Mouse (Mus musculus) embryonic facial prominence, embryonic 15.5 days (tissue): ENCODE data around the gene Gm42791. TPM values are rescaled to one million over a fixed set of nuclear protein-coding genes. Genes with fewer than 3 reads are reported as not detected.

ENCODE experiments used
- ATAC-seq: fragments of 200-750 bp; cut with Nextera tagmentation; 2 replicates; pipeline ENCODE4 v1.8.0; 2017; ENCODE audit warnings: low read depth, moderate TSS enrichment; ENCODE audit not compliant: insufficient number of reproducible peaks, low FRiP score, low TSS enrichment
- H3K27ac ChIP-seq: fragments of 300-500 bp; sonication (generic); replicated peaks from 2 replicates; pipeline ENCODE4 v1.5.1; 2015; ENCODE audit warnings: mild to moderate bottlenecking, inconsistent platforms
- H3K27me3 ChIP-seq: fragments of 300-500 bp; sonication (generic); 2 replicates; pipeline ENCODE4 v1.6.1; 2015; ENCODE audit warnings: inconsistent platforms
- H3K36me3 ChIP-seq: fragments of 300-500 bp; sonication (generic); 2 replicates; pipeline ENCODE4 v1.6.1; 2015; ENCODE audit warnings: mild to moderate bottlenecking, inconsistent platforms
- H3K4me1 ChIP-seq: fragments of 300-500 bp; sonication (generic); 2 replicates; pipeline ENCODE4 v1.6.1; 2015; ENCODE audit warnings: inconsistent platforms
- H3K4me2 ChIP-seq: fragments of 300-500 bp; sonication (generic); replicated peaks from 2 replicates; pipeline ENCODE4 v1.6.1; 2015; ENCODE audit warnings: mild to moderate bottlenecking, inconsistent platforms
- H3K4me3 ChIP-seq: fragments of 300-500 bp; sonication (generic); replicated peaks from 2 replicates; pipeline ENCODE4 v1.5.1; 2015; ENCODE audit warnings: mild to moderate bottlenecking, inconsistent platforms
- H3K9ac ChIP-seq: fragments of 300-500 bp; sonication (generic); 2 replicates; pipeline ENCODE4 v1.6.1; 2015; ENCODE audit warnings: inconsistent platforms
- H3K9me3 ChIP-seq: fragments of 300-500 bp; sonication (generic); replicated peaks from 2 replicates; pipeline ENCODE4 v1.6.1; 2016; ENCODE audit warnings: inconsistent platforms
- WGBS: fragments of 180-500 bp; shearing (Covaris S2); methylation state at CpG from one replicate; pipeline ENCODE4 v1.1.7; 2015; 5-methylcytosine and 5-hydroxymethylcytosine counted together
- polyA plus RNA-seq: library from polyadenylated mRNA; unstranded; fragments of >200 nt; fragmentation: Nextera tagmentation; extraction: Ambion mirVana; gene quantifications from 2 replicates; pipeline ENCODE4 v1.2.1, GENCODE M21; 2015

The Gm42791 gene
- polyA plus RNA-seq, 1 experiment from 2014 or later = 1.6 TPM

DNA sequence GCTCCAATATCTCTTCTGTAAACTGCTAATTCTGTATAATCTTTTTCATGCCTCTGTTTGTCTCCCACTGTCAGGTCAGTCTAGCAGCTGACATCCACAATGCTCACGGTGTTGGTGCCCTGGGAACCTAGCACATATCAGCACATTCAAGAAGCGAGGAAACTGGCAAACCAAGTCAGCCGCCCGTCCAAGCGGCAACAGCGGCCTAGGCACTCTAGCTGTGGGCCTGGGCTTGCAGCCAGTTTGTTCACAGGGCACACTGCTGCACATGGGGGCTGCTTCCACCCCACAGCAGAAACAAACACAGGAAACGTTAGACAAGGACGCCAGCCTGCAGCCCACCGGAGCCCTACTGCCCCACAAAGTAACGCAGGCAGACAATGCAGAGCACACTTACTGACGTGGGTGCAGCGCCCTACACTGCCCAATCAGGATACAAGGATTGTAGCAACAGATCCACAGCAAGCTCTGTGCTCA lies 97.0 kb downstream of the Gm42791 start:
- H3K36me3 ChIP-seq = peaks cover 15% of the 10 kb centered on the region
- H3K27ac ChIP-seq = no peak overlapping the region
- H3K9ac ChIP-seq = no peak overlapping the region
- H3K4me2 ChIP-seq = no peak overlapping the region
- no peaks in the 10 kb centered on the region for H3K27me3 ChIP-seq
- H3K9me3 ChIP-seq = no peaks in the 10 kb centered on the region
- no peak for ATAC-seq
- H3K4me1 ChIP-seq = 0 out of 2 replicates have a peak, but pooled peaks cover 4% of the 10 kb centered on the region
- H3K4me3 ChIP-seq = no peak overlapping the region
- 73% methylated on average over 12 of the region's 12 CpGs for WGBS

DNA sequence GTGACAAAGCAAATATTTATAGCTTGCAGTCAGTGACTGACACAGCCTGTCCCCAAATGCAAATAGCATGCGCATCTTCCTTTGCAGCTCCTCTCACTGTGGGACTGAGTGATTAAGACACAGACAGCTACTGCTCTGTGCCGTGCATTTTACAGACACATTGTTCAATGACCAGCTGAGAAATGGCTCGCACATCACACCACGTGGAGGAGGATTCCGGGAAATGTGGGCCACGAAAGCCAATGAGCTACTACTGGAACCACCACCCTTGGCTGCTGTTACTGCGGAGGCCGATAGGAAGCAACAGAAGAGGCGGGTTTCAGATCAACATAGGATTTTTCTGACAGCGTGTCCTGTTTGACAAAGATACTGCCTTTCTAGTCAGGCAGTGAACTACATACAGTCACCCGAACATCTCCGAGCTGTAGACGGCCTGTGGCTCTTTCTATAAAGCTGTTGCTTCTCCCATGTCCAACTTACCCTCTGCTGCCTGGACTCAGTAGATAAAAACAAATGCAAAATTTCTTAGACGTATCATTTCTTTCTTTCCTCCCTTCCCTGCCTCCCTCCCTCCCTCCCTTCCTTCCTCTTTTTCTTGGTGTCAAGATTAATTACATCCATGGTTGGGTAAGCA lies 97.8 kb downstream of the Gm42791 start:
- 73% methylated on average over 14 of the region's 14 CpGs for WGBS
- ATAC-seq = no peak
- H3K4me3 ChIP-seq = no peak overlapping the region
- H3K4me1 ChIP-seq = 0 out of 2 replicates have a peak, but pooled peaks cover 4% of the 10 kb centered on the region
- peaks cover 23% of the 10 kb centered on the region for H3K36me3 ChIP-seq
- no peak overlapping the region for H3K27ac ChIP-seq
- no peaks in the 10 kb centered on the region for H3K27me3 ChIP-seq
- H3K9ac ChIP-seq = no peak overlapping the region
- no peak overlapping the region for H3K4me2 ChIP-seq
- H3K9me3 ChIP-seq = no peaks in the 10 kb centered on the region

DNA sequence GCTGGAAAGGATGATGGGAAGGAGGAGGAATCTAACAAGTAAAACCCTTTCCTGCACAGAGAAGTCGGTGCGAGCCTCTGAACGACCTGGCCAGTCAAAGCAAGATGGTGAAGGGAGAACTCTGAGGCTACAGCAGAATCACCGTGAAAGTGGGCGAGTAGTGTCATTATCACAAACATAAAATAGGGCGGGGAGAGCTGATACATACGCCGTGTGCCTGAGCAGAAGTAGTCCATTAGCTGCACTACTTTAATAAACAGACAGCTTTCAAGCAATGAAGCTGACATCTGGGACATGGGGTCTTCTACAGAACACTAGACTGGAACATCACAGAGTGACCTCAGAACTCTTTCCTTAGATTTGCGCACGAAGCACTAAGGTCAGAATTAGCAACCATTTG lies 98.4 kb downstream of the Gm42791 start:
- no peaks in the 10 kb centered on the region for H3K27me3 ChIP-seq
- H3K4me1 ChIP-seq = 0 out of 2 replicates have a peak, but pooled peaks cover 4% of the 10 kb centered on the region
- WGBS = 86% methylated on average over 10 of the region's 10 CpGs
- H3K4me3 ChIP-seq = no peak overlapping the region
- no peak for ATAC-seq
- no peak overlapping the region for H3K27ac ChIP-seq
- H3K4me2 ChIP-seq = no peak overlapping the region
- no peaks in the 10 kb centered on the region for H3K9me3 ChIP-seq
- no peak overlapping the region for H3K9ac ChIP-seq
- peaks cover 30% of the 10 kb centered on the region for H3K36me3 ChIP-seq

DNA sequence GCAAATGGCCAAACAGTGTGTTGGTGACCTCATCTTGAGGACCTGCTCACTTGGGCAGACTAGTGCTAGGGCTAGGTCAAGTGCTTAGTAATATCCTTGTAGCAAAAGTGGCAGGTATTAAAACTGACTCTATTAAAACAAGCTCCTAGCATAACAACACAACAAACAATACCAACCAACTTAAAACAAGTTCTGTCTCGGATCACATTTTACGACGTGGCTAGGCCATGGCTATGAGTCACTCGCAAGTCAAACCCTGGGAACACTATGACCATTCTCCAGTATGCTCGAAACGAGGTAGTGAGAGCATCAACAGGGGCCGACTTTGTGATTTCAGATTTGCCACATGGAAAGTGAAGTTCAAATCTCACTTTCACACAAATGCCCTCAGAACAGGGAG lies 99.1 kb downstream of the Gm42791 start:
- Histone ChIP-seq H3K9ac (no peak overlapping the region), H3K27me3 (no peaks in the 10 kb centered on the region), H3K4me3 (no peak overlapping the region), H3K36me3 (peaks cover 35% of the 10 kb centered on the region), H3K27ac (no peak overlapping the region), H3K4me2 (no peak overlapping the region), H3K9me3 (no peaks in the 10 kb centered on the region), H3K4me1 (0 out of 2 replicates have a peak, but pooled peaks cover 4% of the 10 kb centered on the region)
- WGBS = 80% methylated on average over 7 of the region's 7 CpGs
- no peak for ATAC-seq

DNA sequence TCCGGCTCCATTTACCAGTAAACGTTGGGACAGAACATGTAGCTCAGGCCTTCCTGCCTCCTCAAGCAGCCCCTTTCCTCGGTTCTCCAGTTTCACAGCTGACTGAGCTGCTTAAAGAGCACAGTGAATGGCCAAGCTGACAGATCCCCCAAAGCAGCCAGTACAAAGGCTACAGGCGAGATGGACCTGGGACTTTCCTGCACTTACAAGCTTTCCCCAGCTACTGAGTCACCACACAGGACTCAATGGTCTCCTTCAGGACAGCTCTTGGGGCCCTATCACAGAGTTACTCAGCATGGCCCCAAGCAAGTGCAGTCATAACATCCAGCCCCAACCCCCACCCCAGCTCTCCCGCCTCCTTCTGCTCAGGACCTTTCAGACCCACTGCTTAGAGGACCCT lies 99.9 kb downstream of the Gm42791 start:
- Histone ChIP-seq H3K27me3 (no peaks in the 10 kb centered on the region), H3K4me1 (0 out of 2 replicates have a peak, but pooled peaks cover 4% of the 10 kb centered on the region), H3K36me3 (peaks cover 43% of the 10 kb centered on the region), H3K9ac (no peak overlapping the region), H3K9me3 (0 out of 2 replicates have a peak, but pooled peaks cover under 1% of the 10 kb centered on the region), H3K27ac (no peak overlapping the region), H3K4me2 (no peak overlapping the region), H3K4me3 (no peak overlapping the region)
- no peak for ATAC-seq
- WGBS = 46% methylated on average over 5 of the region's 5 CpGs

DNA sequence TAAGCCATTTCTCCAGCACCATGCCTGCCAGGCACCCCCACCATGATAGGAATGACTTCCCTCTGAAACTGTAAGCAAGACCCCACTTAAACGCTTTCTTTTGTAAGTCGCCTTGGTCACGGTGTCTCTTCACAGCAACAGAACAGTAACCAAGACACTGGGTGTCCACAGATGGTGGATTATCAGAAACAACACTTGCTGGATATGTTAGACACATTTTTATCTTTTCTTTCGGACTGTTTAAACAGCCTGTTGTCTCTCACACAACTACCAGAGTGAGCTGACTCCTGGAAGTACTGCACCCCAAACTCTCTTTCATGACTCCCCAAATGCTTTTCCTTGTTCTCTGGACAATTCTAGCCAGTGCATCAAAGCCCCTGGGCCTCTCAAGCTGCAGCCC lies 104.7 kb downstream of the Gm42791 start:
- Histone ChIP-seq H3K9ac (no peak overlapping the region), H3K36me3 (peaks cover 62% of the 10 kb centered on the region)

DNA sequence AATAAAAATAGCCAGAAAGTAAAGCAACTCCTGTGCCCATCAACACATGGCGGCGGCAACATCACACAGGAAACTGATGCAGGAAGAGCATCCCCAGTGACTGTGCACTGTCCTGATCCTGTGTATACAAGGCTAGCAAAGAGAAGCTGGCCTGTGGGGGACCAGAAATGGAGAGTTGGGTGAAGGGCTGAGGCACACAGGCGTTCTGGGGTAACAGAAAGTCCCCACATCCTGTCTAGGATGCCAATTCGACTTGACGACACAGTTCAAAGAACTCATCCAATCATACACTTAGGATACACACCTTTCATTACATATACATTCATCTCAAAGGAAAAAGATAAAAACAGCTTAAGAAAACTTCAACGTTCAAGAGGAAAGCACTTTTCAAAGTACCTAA lies 106.9 kb downstream of the Gm42791 start:
- Histone ChIP-seq H3K4me2 (no peak overlapping the region), H3K36me3 (peaks cover 57% of the 10 kb centered on the region), H3K9me3 (0 out of 2 replicates have a peak, but pooled peaks cover 3% of the 10 kb centered on the region), H3K4me1 (peaks cover 4% of the 10 kb centered on the region; the same call in 1 of the 2 replicates), H3K4me3 (no peak overlapping the region), H3K9ac (no peak overlapping the region), H3K27ac (no peak overlapping the region), H3K27me3 (no peaks in the 10 kb centered on the region)
- no peak for ATAC-seq
- WGBS = 92% methylated on average over 6 of the region's 6 CpGs

More for the DNA sequence above, 104.7 kb downstream of the Gm42791 start:
- Histone ChIP-seq H3K4me2 (no peak overlapping the region), H3K4me1 (0 out of 2 replicates have a peak, but pooled peaks cover 8% of the 10 kb centered on the region), H3K9me3 (0 out of 2 replicates have a peak, but pooled peaks cover 3% of the 10 kb centered on the region), H3K27me3 (no peaks in the 10 kb centered on the region), H3K4me3 (no peak overlapping the region), H3K27ac (no peak overlapping the region)
- WGBS = 98% methylated on average over 4 of the region's 4 CpGs
- no peak for ATAC-seq

DNA sequence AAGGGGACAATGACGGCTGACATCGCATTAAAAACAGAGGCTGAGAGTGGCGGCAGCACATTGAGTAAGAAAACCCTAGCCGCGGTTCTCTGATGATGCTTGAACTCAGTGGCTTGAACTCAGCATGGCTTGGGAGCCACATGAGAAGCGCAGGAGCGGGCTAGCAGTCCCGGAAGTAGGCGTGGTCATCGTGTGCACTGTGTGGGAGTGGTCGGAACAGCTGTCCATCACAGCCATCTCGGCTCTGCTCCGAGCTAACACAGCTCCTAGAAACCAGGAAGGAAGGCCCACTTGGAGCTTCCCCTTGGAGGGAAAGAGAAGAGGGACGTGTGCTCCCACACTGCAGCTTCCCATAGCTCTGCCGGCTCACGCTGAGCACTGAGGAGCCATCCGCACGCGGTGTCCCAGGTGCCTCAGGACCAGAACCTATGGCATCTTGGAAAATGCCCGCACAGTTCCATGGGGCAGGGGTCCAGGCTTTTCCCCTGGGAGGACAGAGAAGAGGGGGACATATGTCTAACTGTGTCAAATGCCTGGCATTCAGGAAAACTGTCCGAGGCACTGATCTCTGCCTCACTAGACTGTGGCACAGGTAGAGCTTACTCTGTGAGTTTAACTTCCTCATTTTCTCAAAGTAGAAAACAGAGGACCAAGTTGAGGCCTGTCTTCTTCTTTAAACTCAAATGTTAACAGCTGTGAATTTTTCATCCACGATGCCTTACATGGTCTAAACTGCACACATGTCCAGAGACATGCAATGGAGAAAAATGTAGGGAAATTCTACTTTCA lies 108.9 kb downstream of the Gm42791 start:
- ATAC-seq = peak; percentile 78; the same call in 1 of the 2 replicates
- Histone ChIP-seq H3K36me3 (peaks cover 45% of the 10 kb centered on the region), H3K4me3 (0 out of 2 replicates have a peak overlapping the region, but pooled peaks have one; percentile 6), H3K4me2 (peak overlapping the region; percentile 32), H3K9me3 (0 out of 2 replicates have a peak, but pooled peaks cover 3% of the 10 kb centered on the region), H3K9ac (no peak overlapping the region), H3K4me1 (peaks cover 4% of the 10 kb centered on the region; the same call in 1 of the 2 replicates), H3K27me3 (no peaks in the 10 kb centered on the region), H3K27ac (no peak overlapping the region)
- WGBS = 29% methylated on average over 22 of the region's 22 CpGs

DNA sequence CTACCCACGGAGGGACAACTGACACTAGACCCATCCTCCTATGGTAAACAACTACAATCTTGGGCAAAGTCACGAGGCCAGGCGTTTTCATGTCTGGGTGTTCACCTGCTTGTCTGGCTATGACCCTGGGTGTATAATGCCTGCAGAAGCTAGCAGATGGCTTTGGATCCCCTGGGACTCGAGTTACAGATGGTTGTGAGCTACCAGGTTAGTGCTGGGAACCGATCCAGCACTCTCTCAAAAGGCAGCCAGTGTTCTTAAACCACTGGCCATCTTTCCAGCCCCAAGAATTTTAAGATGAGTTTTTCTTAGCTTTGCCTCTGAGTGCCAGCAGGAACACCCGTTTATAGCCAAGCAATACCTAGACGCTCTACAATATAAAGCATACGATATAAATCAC lies 111.3 kb downstream of the Gm42791 start:
- Histone ChIP-seq H3K9me3 (no peaks in the 10 kb centered on the region), H3K4me1 (peaks cover 4% of the 10 kb centered on the region; the same call in 1 of the 2 replicates), H3K27me3 (no peaks in the 10 kb centered on the region), H3K9ac (no peak overlapping the region), H3K36me3 (peaks cover 48% of the 10 kb centered on the region; the same call in 1 of the 2 replicates), H3K4me3 (no peak overlapping the region), H3K27ac (no peak overlapping the region), H3K4me2 (no peak overlapping the region)
- WGBS = 74% methylated on average over 8 of the region's 8 CpGs
- no peak for ATAC-seq

DNA sequence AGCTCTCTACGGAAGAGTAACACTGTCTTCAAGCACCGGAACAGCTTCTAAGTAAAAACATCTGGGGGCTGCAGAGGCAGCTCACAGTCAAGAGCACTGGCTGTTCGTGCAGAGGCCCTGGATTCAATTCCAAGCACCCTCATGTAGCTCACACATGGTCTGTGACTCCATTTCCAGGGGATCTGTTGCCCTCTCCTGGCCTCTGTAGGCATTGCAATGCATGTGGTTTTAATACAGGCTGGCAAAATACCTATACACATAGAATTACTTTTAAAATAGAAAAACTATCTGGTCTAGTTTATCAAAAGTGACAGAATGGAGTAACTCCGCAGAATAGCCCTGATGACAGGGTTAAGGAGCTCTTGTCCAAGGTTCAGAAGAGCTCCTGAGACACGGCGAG lies 115.7 kb downstream of the Gm42791 start:
- H3K4me1 ChIP-seq = no peaks in the 10 kb centered on the region; the same call in 1 of the 2 replicates
- H3K4me3 ChIP-seq = no peak overlapping the region
- H3K4me2 ChIP-seq = no peak overlapping the region
- WGBS = 70% methylated on average over 6 of the region's 6 CpGs
- no peak overlapping the region for H3K27ac ChIP-seq
- no peak overlapping the region for H3K9ac ChIP-seq
- H3K27me3 ChIP-seq = no peaks in the 10 kb centered on the region
- ATAC-seq = no peak
- H3K9me3 ChIP-seq = no peaks in the 10 kb centered on the region
- H3K36me3 ChIP-seq = peaks cover 68% of the 10 kb centered on the region

DNA sequence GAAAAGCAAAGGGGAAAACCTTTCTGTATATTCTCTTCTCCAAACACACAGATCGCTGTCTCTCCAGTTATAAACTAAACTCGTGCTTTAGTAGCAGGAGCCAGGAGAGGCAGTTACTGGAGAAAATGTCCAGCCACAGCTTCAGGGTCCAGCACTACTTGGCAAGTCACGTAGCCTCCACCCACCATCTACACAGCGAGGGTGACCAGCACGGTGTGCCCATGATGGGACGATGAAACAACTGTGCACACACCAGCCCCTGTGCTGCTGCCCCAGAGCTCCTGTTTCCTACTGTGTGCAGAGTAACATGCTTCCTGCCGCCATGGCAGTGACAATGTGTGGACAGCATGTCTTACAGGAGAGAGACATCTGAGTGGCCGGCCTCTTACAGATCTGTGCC lies 121.8 kb downstream of the Gm42791 start:
- H3K27ac ChIP-seq = no peak overlapping the region

More for the DNA sequence above, 121.8 kb downstream of the Gm42791 start:
- no peaks in the 10 kb centered on the region for H3K4me1 ChIP-seq
- no peaks in the 10 kb centered on the region for H3K27me3 ChIP-seq
- H3K36me3 ChIP-seq = peaks cover 47% of the 10 kb centered on the region
- no peak overlapping the region for H3K4me3 ChIP-seq
- no peak for ATAC-seq
- H3K9me3 ChIP-seq = no peaks in the 10 kb centered on the region
- no peak overlapping the region for H3K9ac ChIP-seq
- no peak overlapping the region for H3K4me2 ChIP-seq
- WGBS = 83% methylated on average over 8 of the region's 8 CpGs
